Mouse (Mus musculus): ENCODE results near the gene Dnajc28. TPM values are rescaled to one million over a fixed set of nuclear protein-coding genes. Genes with fewer than 3 reads are reported as not detected.
A peak's percentile ranks its signal among the peaks of the same experiment; 100 is the strongest.
"Not testable (repeated sequence)": the region's sequence is repeated elsewhere in the genome, so short reads cannot be mapped to it uniquely, and the experiment has no call there.

Gene Dnajc28
- polyA plus RNA-seq, 2 experiments, result 0.71 to 1.8 TPM

GRCm38 (mm10) chr16:91645995-91646602 is 27.3 kb upstream of the Dnajc28 start:
- peak; percentile 35; the same call in 1 of the 2 replicates for TF ChIP-seq CTCF (IDR thresholded peaks at IDR 0.05; ENCODE audit: low read depth)
- no peak for TF ChIP-seq EP300 (IDR thresholded peaks at IDR 0.05; ENCODE audit: low read depth)
- peak; percentile 51 to 65 (median 56) for DNase-seq (ENCODE audit: low read depth in 3 of 3, low spot score in 3 of 3)
- Histone ChIP-seq H3K27me3 (ENCODE audit: control insufficient read depth, insufficient read depth, low read length) (no peaks in the 10 kb centered on the region), H3K9me3 (ENCODE audit: control insufficient read depth, low read length) (no peaks in the 10 kb centered on the region), H3K4me2 (ENCODE audit: low read depth) (peak overlapping the region; percentile 99), H3K36me3 (replicated peaks; ENCODE audit: control insufficient read depth, insufficient read depth, low read depth) (peaks cover 20% of the 10 kb centered on the region), H3K27ac (peak overlapping the region; percentile 67), H3K9ac (replicated peaks) (peak overlapping the region; percentile 80), H3K4me1 (replicated peaks; ENCODE audit: control insufficient read depth in 2 of 2, insufficient read depth in 2 of 2, low read length in 1 of 2) (peaks cover 10 to 13% of the 10 kb centered on the region in 2 experiments), H3K4me3 (ENCODE audit: insufficient read depth in 1 of 2, low read depth in 2 of 2, low read length in 2 of 2) (peak overlapping the region; percentile 81 to 88)
- no peak for ATAC-seq (ENCODE audit: insufficient read depth)
- WGBS (ENCODE audit: insufficient replicate concordance), result 0% methylated on average over 11 of the region's 11 CpGs

DNA sequence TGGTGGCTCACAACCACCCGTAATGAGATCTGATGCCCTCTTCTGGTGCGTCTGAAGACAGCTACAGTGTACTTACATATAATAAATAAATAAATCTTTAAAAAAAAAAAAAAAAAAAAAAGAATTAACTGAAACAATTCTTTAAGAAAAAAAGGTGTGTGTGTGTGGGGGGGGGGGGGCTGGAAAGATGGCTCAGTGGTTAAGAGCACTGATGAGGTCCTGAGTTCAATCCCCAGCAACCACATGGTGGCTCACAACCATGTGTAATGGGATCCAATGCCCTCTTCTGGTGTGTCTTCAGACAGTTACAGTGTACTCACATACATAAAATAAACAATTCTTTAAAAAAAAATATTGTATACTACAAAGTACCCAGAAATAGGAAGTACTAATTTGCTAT is 26.6 kb upstream of the Dnajc28 start:
- H3K9ac ChIP-seq (replicated peaks); DNase-seq (ENCODE audit: low read depth in 3 of 3, low spot score in 3 of 3); H3K9me3 ChIP-seq (ENCODE audit: control insufficient read depth, low read length); ATAC-seq (ENCODE audit: insufficient read depth); H3K27ac ChIP-seq; H3K27me3 ChIP-seq (ENCODE audit: control insufficient read depth, insufficient read depth, low read length): not testable (repeated sequence)
- H3K36me3 ChIP-seq (replicated peaks; ENCODE audit: control insufficient read depth, insufficient read depth, low read depth), result peaks cover 22% of the 10 kb centered on the region
- H3K4me1 ChIP-seq (replicated peaks; ENCODE audit: control insufficient read depth in 2 of 2, insufficient read depth in 2 of 2, low read length in 1 of 2), result peaks cover 10 to 13% of the 10 kb centered on the region in 2 experiments
- no CpG with 5 or more reads among the region's 2 CpGs for WGBS (ENCODE audit: insufficient replicate concordance)
- H3K4me2 ChIP-seq (ENCODE audit: low read depth), result peak overlapping the region; percentile 99
- H3K4me3 ChIP-seq (ENCODE audit: insufficient read depth in 1 of 2, low read depth in 2 of 2, low read length in 2 of 2), result peak overlapping the region in 1 of 2 experiments; percentile 88; a peak in 2 of 4 replicates

DNA sequence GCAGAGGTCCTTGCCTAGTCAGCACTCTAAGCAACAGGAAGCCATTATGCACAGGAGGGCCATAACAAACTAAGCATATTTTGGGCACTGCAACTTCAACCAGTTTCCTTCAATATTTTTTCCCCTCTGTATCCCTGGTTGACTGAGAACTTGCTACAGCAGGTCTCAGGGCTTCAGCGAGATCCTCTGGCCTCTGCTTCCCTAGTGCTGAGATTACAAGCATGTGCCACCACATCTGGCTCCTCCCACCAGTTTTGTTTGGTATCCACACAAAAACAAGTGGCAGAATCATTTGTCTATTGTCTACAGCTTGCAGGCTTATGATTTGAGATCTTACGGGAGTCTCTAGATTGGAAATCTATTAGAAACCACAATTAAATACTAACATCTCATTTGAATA is 26.1 kb upstream of the Dnajc28 start:
- WGBS (ENCODE audit: insufficient replicate concordance), result 42% methylated on average over 2 of the region's 2 CpGs
- no peak overlapping the region for H3K27ac ChIP-seq
- TF ChIP-seq EP300 (IDR thresholded peaks at IDR 0.05; ENCODE audit: low read depth) (no peak), CTCF (IDR thresholded peaks at IDR 0.05; ENCODE audit: low read depth) (no peak)
- ATAC-seq (ENCODE audit: insufficient read depth), result no peak
- H3K4me1 ChIP-seq (replicated peaks; ENCODE audit: control insufficient read depth in 2 of 2, insufficient read depth in 2 of 2, low read length in 1 of 2), result peaks cover 10 to 11% of the 10 kb centered on the region in 2 experiments
- H3K4me2 ChIP-seq (ENCODE audit: low read depth), result peak overlapping the region; percentile 99
- peaks cover 27% of the 10 kb centered on the region for H3K36me3 ChIP-seq (replicated peaks; ENCODE audit: control insufficient read depth, insufficient read depth, low read depth)
- no peaks in the 10 kb centered on the region for H3K27me3 ChIP-seq (ENCODE audit: control insufficient read depth, insufficient read depth, low read length)
- DNase-seq (ENCODE audit: low read depth in 3 of 3, low spot score in 3 of 3), result no peak
- peak overlapping the region; percentile 23; the same call in 1 of the 2 replicates for H3K9ac ChIP-seq (replicated peaks)
- H3K4me3 ChIP-seq (ENCODE audit: insufficient read depth in 1 of 2, low read depth in 2 of 2, low read length in 2 of 2), result peak overlapping the region in 1 of 2 experiments; percentile 20; a peak in 1 of 4 replicates
- H3K9me3 ChIP-seq (ENCODE audit: control insufficient read depth, low read length), result no peaks in the 10 kb centered on the region

DNA sequence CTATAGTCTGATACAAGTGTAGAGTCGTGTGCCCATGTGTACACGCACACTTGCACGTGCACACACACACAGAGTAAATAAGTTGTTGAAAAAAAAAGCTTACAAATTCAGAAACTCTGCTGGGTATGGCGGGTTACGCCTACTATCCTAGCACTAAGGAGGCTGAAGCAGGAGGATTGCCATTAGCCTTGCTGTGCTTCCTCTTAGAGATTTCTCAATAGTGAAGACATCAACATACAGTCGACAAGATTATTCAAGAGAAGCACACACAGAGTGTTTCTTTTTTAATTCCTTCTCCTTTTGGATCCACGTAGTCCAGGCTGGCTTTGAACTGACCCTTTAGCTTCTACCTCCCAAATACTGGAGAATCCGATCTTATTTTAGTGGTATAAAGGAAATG is 21.3 kb upstream of the Dnajc28 start:
- Histone ChIP-seq H3K27me3 (ENCODE audit: control insufficient read depth, insufficient read depth, low read length) (no peaks in the 10 kb centered on the region), H3K4me1 (replicated peaks; ENCODE audit: control insufficient read depth in 2 of 2, insufficient read depth in 2 of 2, low read length in 1 of 2) (peaks cover 5 to 7% of the 10 kb centered on the region in 2 experiments; a peak in 3 of 4 replicates), H3K4me3 (ENCODE audit: insufficient read depth in 1 of 2, low read depth in 2 of 2, low read length in 2 of 2) (no peak overlapping the region), H3K27ac (no peak overlapping the region), H3K9ac (replicated peaks) (no peak overlapping the region), H3K36me3 (replicated peaks; ENCODE audit: control insufficient read depth, insufficient read depth, low read depth) (peaks cover 69% of the 10 kb centered on the region), H3K9me3 (ENCODE audit: control insufficient read depth, low read length) (no peaks in the 10 kb centered on the region), H3K4me2 (ENCODE audit: low read depth) (no peak overlapping the region)
- TF ChIP-seq CTCF (IDR thresholded peaks at IDR 0.05; ENCODE audit: low read depth) (no peak), EP300 (IDR thresholded peaks at IDR 0.05; ENCODE audit: low read depth) (no peak)
- DNase-seq (ENCODE audit: low read depth in 3 of 3, low spot score in 3 of 3), result no peak
- ATAC-seq (ENCODE audit: insufficient read depth), result no peak
- WGBS (ENCODE audit: insufficient replicate concordance), result 87% methylated on average over 8 of the region's 8 CpGs

DNA sequence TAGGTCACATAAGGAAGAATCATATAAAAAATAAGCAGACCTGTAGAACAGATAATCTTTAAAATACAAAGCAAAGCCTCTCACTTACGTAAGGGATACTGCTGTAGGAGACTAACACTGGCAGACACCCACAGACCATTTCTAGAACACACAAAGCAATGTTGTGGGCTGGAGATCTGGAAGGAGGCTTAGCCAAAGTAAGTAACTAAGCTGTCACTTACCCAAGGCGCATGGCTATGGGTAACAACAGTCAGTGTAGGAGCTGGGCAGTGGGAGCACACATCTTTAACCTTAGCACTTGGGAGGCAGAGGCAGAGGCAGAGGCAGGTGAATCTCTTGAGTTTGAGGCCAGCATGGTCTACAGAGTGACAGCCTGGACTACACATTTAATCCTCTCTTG is 20.8 kb upstream of the Dnajc28 start:
- no peak for ATAC-seq (ENCODE audit: insufficient read depth)
- DNase-seq (ENCODE audit: low read depth in 3 of 3, low spot score in 3 of 3), result no peak
- Histone ChIP-seq H3K4me2 (ENCODE audit: low read depth) (no peak overlapping the region), H3K27ac (no peak overlapping the region), H3K27me3 (ENCODE audit: control insufficient read depth, insufficient read depth, low read length) (no peaks in the 10 kb centered on the region), H3K9me3 (ENCODE audit: control insufficient read depth, low read length) (no peaks in the 10 kb centered on the region), H3K9ac (replicated peaks) (no peak overlapping the region), H3K4me1 (replicated peaks; ENCODE audit: control insufficient read depth in 2 of 2, insufficient read depth in 2 of 2, low read length in 1 of 2) (peaks cover under 1 to 3% of the 10 kb centered on the region in 2 experiments; a peak in 3 of 4 replicates), H3K4me3 (ENCODE audit: insufficient read depth in 1 of 2, low read depth in 2 of 2, low read length in 2 of 2) (no peak overlapping the region), H3K36me3 (replicated peaks; ENCODE audit: control insufficient read depth, insufficient read depth, low read depth) (peaks cover 71% of the 10 kb centered on the region)
- no peak for TF ChIP-seq CTCF (IDR thresholded peaks at IDR 0.05; ENCODE audit: low read depth)
- no peak for TF ChIP-seq EP300 (IDR thresholded peaks at IDR 0.05; ENCODE audit: low read depth)
- 86% methylated on average over 2 of the region's 2 CpGs for WGBS (ENCODE audit: insufficient replicate concordance)
